Mouse (Mus musculus) stomach, postnatal 0 days (tissue): ENCODE measurements around the gene Bpifb1. TPM values are rescaled to one million over a fixed set of nuclear protein-coding genes. Genes with fewer than 3 reads are reported as not detected.
A peak's percentile ranks its signal among the peaks of the same experiment; 100 is the strongest.

Experiments
- ATAC-seq: fragments of 200-750 bp; cut with Nextera tagmentation; 2 replicates; pipeline ENCODE4 v1.8.0; 2017; ENCODE audit not compliant: low FRiP score, low TSS enrichment
- DNase-seq: peaks from one replicate; pipeline ENCODE4 v3.0.0-alpha.2; 2016; ENCODE audit warnings: low spot score
- H3K27ac ChIP-seq: fragments of 300-500 bp; sonication (generic); replicated peaks from 2 replicates; pipeline ENCODE4 v1.5.1; 2014; ENCODE audit warnings: mild to moderate bottlenecking, control low read depth
- H3K27me3 ChIP-seq: fragments of 300-500 bp; sonication (generic); 2 replicates; pipeline ENCODE4 v1.6.1; 2014; ENCODE audit warnings: low read length; ENCODE audit not compliant: control insufficient read depth, insufficient read depth
- H3K36me3 ChIP-seq: fragments of 300-500 bp; sonication (generic); 2 replicates; pipeline ENCODE4 v1.6.1; 2014; ENCODE audit warnings: low read length, mixed read lengths; ENCODE audit not compliant: control insufficient read depth, insufficient read depth
- H3K4me1 ChIP-seq: fragments of 300-500 bp; sonication (generic); replicated peaks from 2 replicates; pipeline ENCODE4 v1.6.1; 2014; ENCODE audit warnings: antibody characterized with exemption; ENCODE audit not compliant: control insufficient read depth, insufficient read depth
- H3K4me2 ChIP-seq: fragments of 300-500 bp; sonication (generic); replicated peaks from 2 replicates; pipeline ENCODE4 v1.6.1; 2014; ENCODE audit warnings: low read depth, mild to moderate bottlenecking, control low read depth, moderate library complexity
- H3K4me3 ChIP-seq: fragments of 300-500 bp; sonication (generic); 2 replicates; pipeline ENCODE4 v1.5.1; 2014; ENCODE audit warnings: low read depth, low read length, control low read depth
- H3K9ac ChIP-seq: fragments of 300-500 bp; sonication (generic); 2 replicates; pipeline ENCODE4 v1.6.1; 2014; ENCODE audit warnings: mild to moderate bottlenecking, low read length, control low read depth, mixed read lengths
- H3K9me3 ChIP-seq: fragments of 300-500 bp; sonication (generic); 2 replicates; pipeline ENCODE4 v1.6.1; 2016; ENCODE audit warnings: low read length; ENCODE audit not compliant: control insufficient read depth
- CTCF ChIP-seq: IDR thresholded peaks from 2 replicates; pipeline ENCODE4 v1.5.1; 2016; ENCODE audit warnings: antibody characterized with exemption, low read depth, mild to moderate bottlenecking, moderate library complexity
- EP300 ChIP-seq: optimal IDR thresholded peaks from 2 replicates; pipeline ENCODE3; 2016; ENCODE audit warnings: antibody characterized with exemption
- WGBS: fragments of 180-500 bp; shearing (Covaris S2); extraction: QIAGEN DNeasy Blood & Tissue Kit; methylation state at CpG from one replicate; pipeline ENCODE4 v1.1.7; 2014; 5-methylcytosine and 5-hydroxymethylcytosine counted together
- polyA plus RNA-seq: library from polyadenylated mRNA; unstranded; fragments of >200 nt; fragmentation: Nextera tagmentation; extraction: Ambion mirVana; gene quantifications from 2 replicates; pipeline ENCODE4 v1.2.1, GENCODE M21; 2015

The Bpifb1 gene
- polyA plus RNA-seq, 1 experiment from 2014 or later = 10,886 TPM

- TF ChIP-seq CTCF = no peak
- TF ChIP-seq EP300 = no peak
- Histone ChIP-seq H3K4me3 (no peak overlapping the region), H3K9ac (no peak overlapping the region), H3K36me3 (no peaks in the 10 kb centered on the region), H3K9me3 (no peaks in the 10 kb centered on the region), H3K4me1 (no peaks in the 10 kb centered on the region), H3K27me3 (no peaks in the 10 kb centered on the region), H3K4me2 (no peak overlapping the region), H3K27ac (no peak overlapping the region)
- ATAC-seq (no peak), DNase-seq (no peak)
- 82% methylated on average over 6 of the region's 6 CpGs for WGBS
Measured at GRCm38 (mm10) chr2:154185319-154185718, 5.3 kb upstream of the Bpifb1 start.

DNA sequence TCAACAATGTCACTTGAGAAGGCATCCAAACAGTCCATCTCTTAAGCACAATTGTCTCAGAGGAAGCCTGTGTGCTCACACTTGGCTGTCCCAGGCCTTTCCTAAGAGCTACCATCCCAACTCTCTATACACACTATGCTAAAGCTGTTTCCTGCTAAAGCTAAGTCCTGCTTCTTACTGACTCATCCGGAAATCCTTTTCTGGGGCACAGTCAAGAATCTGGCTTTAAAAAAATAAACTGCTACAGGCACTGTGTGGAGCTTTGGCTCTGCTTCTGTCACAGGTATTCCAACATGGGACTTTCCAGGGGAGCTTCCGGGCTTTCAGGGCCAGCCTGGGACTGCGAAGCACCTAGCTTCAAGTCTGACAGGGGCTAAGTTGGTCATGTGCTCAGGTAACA is 4.9 kb upstream of the Bpifb1 start:
- no peak for ATAC-seq
- no peaks in the 10 kb centered on the region for H3K36me3 ChIP-seq
- no peak overlapping the region for H3K4me3 ChIP-seq
- TF ChIP-seq EP300 (no peak), CTCF (no peak)
- 72% methylated on average over 3 of the region's 3 CpGs for WGBS
- no peaks in the 10 kb centered on the region for H3K4me1 ChIP-seq
- H3K27me3 ChIP-seq = no peaks in the 10 kb centered on the region
- 0 out of 2 replicates have a peak overlapping the region, but pooled peaks have one; percentile 56 for H3K27ac ChIP-seq
- no peak overlapping the region for H3K9ac ChIP-seq
- H3K4me2 ChIP-seq = no peak overlapping the region
- DNase-seq = no peak
- H3K9me3 ChIP-seq = no peaks in the 10 kb centered on the region

DNA sequence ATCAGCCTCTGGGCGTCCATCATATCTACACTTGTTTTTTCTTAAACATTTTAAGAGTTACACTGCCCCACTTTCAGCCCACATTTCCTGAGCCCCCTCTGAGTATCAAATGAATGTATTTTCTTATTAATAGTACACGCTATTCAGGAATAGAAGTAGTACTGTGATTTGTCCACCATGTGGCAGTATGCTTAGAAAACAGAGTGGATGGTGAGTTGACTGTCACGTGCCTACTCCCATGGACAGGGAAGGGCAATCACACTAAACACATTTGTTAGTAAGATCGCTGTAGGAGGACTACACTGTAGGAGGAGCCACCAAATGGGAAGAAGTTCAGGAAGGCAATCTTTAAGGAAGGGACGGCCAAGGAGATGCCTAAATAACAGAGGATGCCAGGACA is 3.1 kb upstream of the Bpifb1 start:
- no peak for ATAC-seq
- TF ChIP-seq EP300 (no peak), CTCF (peak; percentile 74)
- WGBS = 36% methylated on average over 5 of the region's 5 CpGs
- Histone ChIP-seq H3K27ac (no peak overlapping the region), H3K27me3 (no peaks in the 10 kb centered on the region), H3K9me3 (no peaks in the 10 kb centered on the region), H3K9ac (no peak overlapping the region), H3K4me2 (no peak overlapping the region), H3K36me3 (no peaks in the 10 kb centered on the region), H3K4me3 (no peak overlapping the region), H3K4me1 (no peaks in the 10 kb centered on the region)
- DNase-seq = peak; percentile 31

DNA sequence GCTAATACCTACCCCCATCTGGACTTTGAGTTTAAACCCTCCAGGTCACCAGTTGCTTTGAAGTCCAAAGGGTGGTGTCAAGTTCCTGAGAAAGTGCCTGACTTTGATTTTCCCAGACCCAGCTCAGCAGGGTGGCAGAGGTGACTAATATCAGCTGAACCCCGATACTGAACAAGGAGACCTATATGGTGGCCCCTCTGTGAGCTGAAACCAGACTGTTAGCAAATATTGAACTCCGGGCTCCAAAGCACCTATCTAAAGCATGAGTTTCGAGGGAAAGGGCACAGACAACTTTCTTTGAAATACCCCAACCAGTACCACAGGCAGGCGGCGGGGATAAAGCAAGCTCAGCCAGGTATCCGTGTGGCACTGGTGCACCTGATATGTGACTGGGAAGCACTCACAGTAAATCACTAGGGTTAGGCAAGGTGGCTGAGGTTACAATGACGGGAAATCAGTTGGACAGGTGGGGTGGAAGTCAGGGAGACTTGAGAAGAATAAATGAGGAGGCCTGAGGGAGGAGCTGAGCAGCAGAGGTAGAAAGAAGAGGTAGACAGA is 662 bp upstream of the Bpifb1 start:
- H3K4me1 ChIP-seq = no peaks in the 10 kb centered on the region
- no peak overlapping the region for H3K4me3 ChIP-seq
- H3K36me3 ChIP-seq = no peaks in the 10 kb centered on the region
- no peaks in the 10 kb centered on the region for H3K27me3 ChIP-seq
- H3K9ac ChIP-seq = no peak overlapping the region
- H3K27ac ChIP-seq = peak overlapping the region; percentile 81
- H3K4me2 ChIP-seq = no peak overlapping the region
- 53% methylated on average over 7 of the region's 7 CpGs for WGBS
- H3K9me3 ChIP-seq = no peaks in the 10 kb centered on the region
- DNase-seq (peak; percentile 80), ATAC-seq (peak; percentile 78)
- TF ChIP-seq CTCF (no peak), EP300 (no peak)

DNA sequence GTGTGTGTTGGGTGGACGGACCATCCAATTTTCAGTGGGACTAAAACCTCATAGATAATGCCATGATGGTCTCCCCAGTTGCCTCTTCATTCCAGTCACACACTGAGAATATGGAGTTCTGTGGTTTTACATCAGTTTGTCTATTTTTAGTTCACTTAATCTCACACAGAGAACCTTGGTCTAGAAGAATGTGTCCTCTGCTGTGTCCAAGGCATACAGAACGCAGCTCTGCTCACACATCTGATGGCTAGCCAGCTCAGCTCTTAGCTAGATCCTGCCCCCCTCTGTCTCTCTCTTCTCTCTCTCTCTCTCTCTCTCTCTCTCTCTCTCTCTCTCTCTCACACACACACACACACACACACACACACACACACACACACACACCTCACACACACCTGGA is 1.5 kb downstream of the Bpifb1 start:
- DNase-seq (no peak), ATAC-seq (no peak)
- Histone ChIP-seq H3K27me3 (no peaks in the 10 kb centered on the region), H3K9ac (0 out of 2 replicates have a peak overlapping the region, but pooled peaks have one; percentile 43), H3K36me3 (no peaks in the 10 kb centered on the region), H3K4me1 (no peaks in the 10 kb centered on the region), H3K9me3 (no peaks in the 10 kb centered on the region), H3K4me3 (no peak overlapping the region), H3K27ac (peak overlapping the region; percentile 81), H3K4me2 (peak overlapping the region; percentile 34)
- TF ChIP-seq EP300 (no peak), CTCF (no peak)
- WGBS = 73% methylated on average over 2 of the region's 2 CpGs

GRCm38 (mm10) chr2:154193071-154193470 is 2.5 kb downstream of the Bpifb1 start:
- no peaks in the 10 kb centered on the region for H3K36me3 ChIP-seq
- TF ChIP-seq EP300 = no peak
- TF ChIP-seq CTCF = no peak
- peak overlapping the region; percentile 34 for H3K4me2 ChIP-seq
- no peak overlapping the region for H3K9ac ChIP-seq
- peak overlapping the region; percentile 67 for H3K27ac ChIP-seq
- no peaks in the 10 kb centered on the region for H3K9me3 ChIP-seq
- ATAC-seq (no peak), DNase-seq (no peak)
- 69% methylated on average over 4 of the region's 4 CpGs for WGBS
- H3K27me3 ChIP-seq = no peaks in the 10 kb centered on the region
- H3K4me3 ChIP-seq = 0 out of 2 replicates have a peak overlapping the region, but pooled peaks have one; percentile 10
- H3K4me1 ChIP-seq = no peaks in the 10 kb centered on the region
